Mouse (Mus musculus) CH12.LX (cell line): ENCODE measurements around the gene Aire.

ENCODE experiments used
- CTCF ChIP-seq, 2 experiments: IDR thresholded peaks in 1 of 2; conservative IDR thresholded peaks in 1 of 2; 2 replicates each; pipeline ENCODE4 v1.5.1; 2011 to 2012; ENCODE audit warnings: low read depth in 2 of 2, low read length in 2 of 2, improper control_type of control experiment in 1 of 2, inconsistent platforms in 1 of 2, mild to moderate bottlenecking in 1 of 2, moderate library complexity in 1 of 2
- E2F4 ChIP-seq: IDR thresholded peaks from 2 replicates; pipeline ENCODE4 v1.6.1; 2011; ENCODE audit warnings: low read depth, low read length, improper control_type of control experiment; ENCODE audit not compliant: insufficient replicate concordance
- ETS1 ChIP-seq: conservative IDR thresholded peaks from 2 replicates; pipeline ENCODE4 v1.6.1; 2012; ENCODE audit warnings: low read depth, mild to moderate bottlenecking, inconsistent platforms, low read length, improper control_type of control experiment, moderate library complexity
- MAFK ChIP-seq: IDR thresholded peaks from 2 replicates; pipeline ENCODE4 v1.6.1; 2011; ENCODE audit warnings: low read length, improper control_type of control experiment; ENCODE audit not compliant: insufficient replicate concordance
- MAZ ChIP-seq: IDR thresholded peaks from 2 replicates; pipeline ENCODE4 v1.6.1; 2012; ENCODE audit warnings: low read depth, mild to moderate bottlenecking, inconsistent platforms, low read length, improper control_type of control experiment, moderate library complexity
- NELFE ChIP-seq: IDR thresholded peaks from 2 replicates; pipeline ENCODE4 v1.6.1; 2011; ENCODE audit warnings: low read depth, low read length, improper control_type of control experiment
- NRF1 ChIP-seq: IDR thresholded peaks from 2 replicates; pipeline ENCODE4 v1.6.1; 2014; ENCODE audit warnings: low read depth, mild to moderate bottlenecking, inconsistent platforms, low read length, improper control_type of control experiment, moderate library complexity
- POLR2A ChIP-seq: IDR thresholded peaks from 2 replicates; pipeline ENCODE4 v1.6.1; 2011; ENCODE audit warnings: low read depth, mild to moderate bottlenecking, improper control_type of control experiment, low read length
- ZNF384 ChIP-seq: IDR thresholded peaks from 2 replicates; pipeline ENCODE4 v1.6.1; 2012; ENCODE audit warnings: low read depth, low read length, improper control_type of control experiment, inconsistent platforms

DNA sequence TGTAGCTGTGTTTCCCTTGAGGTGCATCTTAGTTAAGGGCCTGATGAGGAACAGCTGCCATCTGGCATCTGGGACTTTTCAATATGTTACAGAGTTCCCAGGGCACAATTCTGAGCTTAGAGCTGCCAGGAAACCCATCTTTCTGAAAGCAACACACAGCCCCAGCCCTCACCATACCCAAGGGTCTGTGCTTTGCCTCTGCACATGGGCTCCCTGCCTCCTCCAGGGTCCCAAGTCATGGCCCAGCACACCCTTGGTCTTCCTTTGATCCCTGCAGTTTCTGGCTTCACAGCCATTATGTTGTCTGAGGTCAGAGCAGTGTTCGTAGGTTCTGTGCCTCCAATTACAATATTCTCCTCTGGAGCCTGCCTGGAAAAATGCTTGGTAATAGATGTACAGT, 14.3 kb downstream of the Aire start:
- TF ChIP-seq CTCF (conservative IDR thresholded peaks at IDR 0.05 in 1 of 2, IDR thresholded peaks at IDR 0.05 in 1 of 2; ENCODE audit: low read depth in 2 of 2, low read length in 2 of 2) (no peak), NELFE (no peak), ZNF384 (no peak), MAFK (no peak), NRF1 (no peak), ETS1 (no peak), POLR2A (no peak), MAZ (no peak), E2F4 (no peak)
